Mouse (Mus musculus) stomach, embryonic 14.5 days (tissue): ENCODE results near the gene Pard3b. TPM values are rescaled to one million over a fixed set of nuclear protein-coding genes. Genes with fewer than 3 reads are reported as not detected.

ENCODE experiments used
- ATAC-seq: fragments of 200-750 bp; cut with Nextera tagmentation; 2 replicates; pipeline ENCODE4 v1.8.0; 2017; ENCODE audit warnings: low read depth, moderate TSS enrichment; ENCODE audit not compliant: insufficient number of reproducible peaks, insufficient read depth, low FRiP score
- H3K27ac ChIP-seq: fragments of 300-500 bp; sonication (generic); 2 replicates; pipeline ENCODE4 v1.5.1; 2014; ENCODE audit warnings: mild to moderate bottlenecking, low read length, moderate library complexity, mixed read lengths
- H3K27me3 ChIP-seq: fragments of 300-500 bp; sonication (generic); 2 replicates; pipeline ENCODE4 v1.6.1; 2014; ENCODE audit warnings: low read length, control low read depth, mixed read lengths; ENCODE audit not compliant: control insufficient read depth, insufficient read depth
- H3K36me3 ChIP-seq: fragments of 300-500 bp; sonication (generic); 2 replicates; pipeline ENCODE4 v1.6.1; 2014; ENCODE audit warnings: mild to moderate bottlenecking, control low read depth, low read length, moderate library complexity, mixed read lengths; ENCODE audit not compliant: control insufficient read depth, insufficient read depth
- H3K4me1 ChIP-seq: fragments of 300-500 bp; sonication (generic); 2 replicates; pipeline ENCODE4 v1.6.1; 2014; ENCODE audit warnings: low read length, control low read depth, mixed read lengths; ENCODE audit not compliant: control insufficient read depth, insufficient read depth
- H3K4me2 ChIP-seq: fragments of 300-500 bp; sonication (generic); replicated peaks from 2 replicates; pipeline ENCODE4 v1.6.1; 2014; ENCODE audit warnings: low read depth, low read length, control low read depth
- H3K4me3 ChIP-seq: fragments of 300-500 bp; sonication (generic); 2 replicates; pipeline ENCODE4 v1.5.1; 2014; ENCODE audit warnings: low read depth, low read length, control low read depth
- H3K9ac ChIP-seq: fragments of 300-500 bp; sonication (generic); replicated peaks from 2 replicates; pipeline ENCODE4 v1.6.1; 2014; ENCODE audit warnings: low read depth, mild to moderate bottlenecking, control low read depth, low read length, moderate library complexity, mixed read lengths
- H3K9me3 ChIP-seq: fragments of 300-500 bp; sonication (generic); 2 replicates; pipeline ENCODE4 v1.6.1; 2016; ENCODE audit warnings: low read depth, low read length, control low read depth; ENCODE audit not compliant: control insufficient read depth
- WGBS: fragments of 180-500 bp; shearing (Covaris S2); extraction: QIAGEN DNeasy Blood & Tissue Kit; methylation state at CpG from one replicate; pipeline ENCODE4 v1.1.7; 2014; 5-methylcytosine and 5-hydroxymethylcytosine counted together
- polyA plus RNA-seq: library from polyadenylated mRNA; unstranded; fragments of >200 nt; fragmentation: Nextera tagmentation; extraction: Ambion mirVana; gene quantifications from 2 replicates; pipeline ENCODE4 v1.2.1, GENCODE M21; 2014

Gene Pard3b
- polyA plus RNA-seq, 1 experiment from 2014 or later: 36.3 TPM

DNA sequence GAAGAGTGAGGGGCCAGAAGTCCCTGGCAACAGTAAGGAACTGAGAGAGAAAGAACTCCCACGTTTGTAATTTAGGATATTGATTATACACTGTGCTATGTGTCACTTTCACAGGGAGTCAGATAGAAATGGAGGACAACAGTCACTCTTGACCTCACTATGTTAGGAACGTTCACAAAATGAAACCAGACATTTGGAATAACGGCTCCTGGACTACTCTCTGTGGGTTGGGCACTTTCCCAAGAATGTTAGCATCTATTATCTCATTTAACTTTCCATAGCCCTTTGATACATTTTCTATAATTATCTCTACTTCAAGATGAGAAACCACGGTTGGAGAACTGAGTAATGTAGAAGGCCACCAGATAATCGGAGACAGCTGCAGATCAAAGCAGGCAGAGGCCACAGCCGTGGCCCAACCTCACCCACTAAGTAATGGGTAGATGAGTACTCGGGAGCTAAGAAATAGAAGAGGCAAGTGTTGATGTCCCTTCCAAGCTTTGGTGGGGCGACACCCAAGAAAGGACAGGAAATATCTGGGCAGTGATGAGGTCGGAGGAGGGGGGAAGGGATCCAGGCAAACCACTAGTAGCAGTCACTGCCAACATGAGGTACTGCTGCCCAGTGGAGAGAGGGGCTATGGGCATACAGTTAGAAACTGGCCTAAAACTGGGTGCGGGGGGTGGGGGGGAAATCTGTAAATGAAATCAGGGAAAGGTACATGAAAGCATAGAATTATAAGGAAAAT, 778.2 kb downstream of the Pard3b start:
- Histone ChIP-seq H3K27ac (no peak overlapping the region), H3K27me3 (no peaks in the 10 kb centered on the region), H3K4me3 (no peak overlapping the region), H3K4me1 (no peaks in the 10 kb centered on the region), H3K9me3 (no peaks in the 10 kb centered on the region), H3K36me3 (no peaks in the 10 kb centered on the region), H3K4me2 (no peak overlapping the region), H3K9ac (no peak overlapping the region)
- no peak for ATAC-seq
- 82% methylated on average over 10 of the region's 10 CpGs for WGBS

GRCm38 (mm10) chr1:62422896-62423650, 784.4 kb downstream of the Pard3b start:
- Histone ChIP-seq H3K4me2 (no peak overlapping the region), H3K4me1 (no peaks in the 10 kb centered on the region), H3K9ac (no peak overlapping the region), H3K4me3 (no peak overlapping the region), H3K27me3 (no peaks in the 10 kb centered on the region), H3K9me3 (no peaks in the 10 kb centered on the region), H3K36me3 (no peaks in the 10 kb centered on the region), H3K27ac (no peak overlapping the region)
- no peak for ATAC-seq
- 82% methylated on average over 10 of the region's 10 CpGs for WGBS

GRCm38 (mm10) chr1:62425369-62425768, 786.7 kb downstream of the Pard3b start:
- H3K27me3 ChIP-seq: no peaks in the 10 kb centered on the region
- 87% methylated on average over 2 of the region's 2 CpGs for WGBS
- H3K4me3 ChIP-seq: no peak overlapping the region
- H3K9me3 ChIP-seq: no peaks in the 10 kb centered on the region
- H3K9ac ChIP-seq: no peak overlapping the region
- no peak overlapping the region for H3K27ac ChIP-seq
- no peak overlapping the region for H3K4me2 ChIP-seq
- ATAC-seq: no peak
- 0 out of 2 replicates have a peak, but pooled peaks cover 6% of the 10 kb centered on the region for H3K4me1 ChIP-seq
- no peaks in the 10 kb centered on the region for H3K36me3 ChIP-seq

DNA sequence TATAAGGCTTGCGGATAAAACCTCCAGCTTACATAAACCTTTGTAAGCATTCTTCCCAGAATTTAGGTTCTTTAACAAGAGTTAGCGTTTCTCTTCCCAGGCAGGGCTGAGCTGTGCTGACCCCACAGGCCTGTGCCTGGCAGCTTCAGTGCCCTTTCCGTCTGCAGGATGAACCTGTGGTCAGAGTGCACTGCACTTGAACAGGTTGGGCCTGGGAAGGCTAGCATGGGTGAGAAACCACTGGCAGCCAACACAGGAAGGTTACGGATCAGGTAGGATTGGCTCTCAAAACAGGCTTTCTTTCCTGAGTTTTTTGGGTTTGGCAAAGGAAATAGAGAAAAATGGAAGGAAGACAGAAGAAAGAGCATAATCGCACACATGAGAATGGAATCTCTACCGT, 790.1 kb downstream of the Pard3b start:
- WGBS: 51% methylated on average over 6 of the region's 6 CpGs
- H3K9ac ChIP-seq: no peak overlapping the region
- H3K4me2 ChIP-seq: no peak overlapping the region
- H3K27ac ChIP-seq: no peak overlapping the region
- no peaks in the 10 kb centered on the region for H3K27me3 ChIP-seq
- no peaks in the 10 kb centered on the region for H3K9me3 ChIP-seq
- no peak overlapping the region for H3K4me3 ChIP-seq
- ATAC-seq: no peak
- no peaks in the 10 kb centered on the region for H3K36me3 ChIP-seq
- 0 out of 2 replicates have a peak, but pooled peaks cover 6% of the 10 kb centered on the region for H3K4me1 ChIP-seq

GRCm38 (mm10) chr1:62429333-62430182, 790.9 kb downstream of the Pard3b start:
- no peak for ATAC-seq
- no peak overlapping the region for H3K9ac ChIP-seq
- WGBS: 54% methylated on average over 17 of the region's 17 CpGs

DNA sequence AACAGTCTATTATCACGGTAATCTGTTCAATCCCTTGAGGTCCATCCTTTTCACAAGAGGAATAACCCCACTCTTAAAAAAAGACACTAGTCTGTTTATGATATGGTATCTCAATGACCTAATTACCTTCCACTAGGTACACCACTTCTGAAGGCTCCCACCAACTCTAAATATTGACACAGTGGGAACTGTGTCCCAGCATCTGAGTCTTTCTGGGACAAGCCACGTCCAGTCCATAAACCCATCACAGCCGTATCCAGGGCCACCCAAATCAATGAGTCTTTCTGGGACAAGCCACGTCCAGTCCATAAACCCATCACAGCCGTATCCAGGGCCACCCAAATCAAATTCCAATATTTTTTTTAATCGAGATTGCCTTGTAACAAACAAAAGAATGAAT, 792.4 kb downstream of the Pard3b start:
- Histone ChIP-seq H3K27ac (no peak overlapping the region), H3K9me3 (no peaks in the 10 kb centered on the region), H3K27me3 (no peaks in the 10 kb centered on the region), H3K36me3 (no peaks in the 10 kb centered on the region), H3K4me1 (0 out of 2 replicates have a peak, but pooled peaks cover 6% of the 10 kb centered on the region), H3K4me2 (no peak overlapping the region), H3K9ac (no peak overlapping the region), H3K4me3 (no peak overlapping the region)
- 82% methylated on average over 6 of the region's 6 CpGs for WGBS
- ATAC-seq: no peak

More at GRCm38 (mm10) chr1:62429333-62430182, 790.9 kb downstream of the Pard3b start:
- Histone ChIP-seq H3K4me2 (no peak overlapping the region), H3K4me1 (0 out of 2 replicates have a peak, but pooled peaks cover 6% of the 10 kb centered on the region), H3K9me3 (no peaks in the 10 kb centered on the region), H3K27ac (no peak overlapping the region), H3K27me3 (no peaks in the 10 kb centered on the region), H3K36me3 (no peaks in the 10 kb centered on the region), H3K4me3 (no peak overlapping the region)

GRCm38 (mm10) chr1:62433891-62434290, 795.3 kb downstream of the Pard3b start:
- Histone ChIP-seq H3K9me3 (no peaks in the 10 kb centered on the region), H3K4me3 (no peak overlapping the region), H3K9ac (no peak overlapping the region), H3K4me2 (no peak overlapping the region), H3K27ac (no peak overlapping the region), H3K27me3 (no peaks in the 10 kb centered on the region), H3K36me3 (no peaks in the 10 kb centered on the region), H3K4me1 (0 out of 2 replicates have a peak, but pooled peaks cover under 1% of the 10 kb centered on the region)
- 86% methylated on average over 5 of the region's 5 CpGs for WGBS
- ATAC-seq: no peak

DNA sequence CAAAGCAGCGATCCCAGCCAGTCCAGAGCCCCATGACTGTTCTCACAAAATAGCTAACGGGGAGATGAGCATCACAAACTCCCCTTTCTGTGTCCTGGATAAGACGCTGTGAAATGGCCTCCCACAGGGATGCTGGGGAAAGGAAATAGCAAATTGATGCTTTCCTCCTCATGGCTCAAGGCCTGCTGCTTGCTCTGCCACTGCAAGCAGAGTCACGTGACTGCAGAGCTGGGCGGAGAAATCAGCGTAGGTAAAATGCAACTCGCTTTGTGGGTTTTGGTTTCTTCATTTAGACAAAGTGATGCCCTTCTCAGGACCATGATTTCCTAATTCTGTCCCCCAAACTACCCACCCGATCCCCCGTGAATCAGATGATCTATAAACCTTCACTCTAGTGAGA, 797.2 kb downstream of the Pard3b start:
- Histone ChIP-seq H3K9ac (no peak overlapping the region), H3K4me3 (no peak overlapping the region), H3K4me2 (no peak overlapping the region), H3K27me3 (no peaks in the 10 kb centered on the region), H3K27ac (no peak overlapping the region), H3K9me3 (no peaks in the 10 kb centered on the region), H3K4me1 (no peaks in the 10 kb centered on the region), H3K36me3 (no peaks in the 10 kb centered on the region)
- no peak for ATAC-seq
- WGBS: 65% methylated on average over 9 of the region's 9 CpGs
